Mouse (Mus musculus): ENCODE results near the gene Kif26b. TPM values are rescaled to one million over a fixed set of nuclear protein-coding genes. Genes with fewer than 3 reads are reported as not detected.

The Kif26b gene
- polyA plus RNA-seq, 1 experiment = 0.28 TPM

DNA sequence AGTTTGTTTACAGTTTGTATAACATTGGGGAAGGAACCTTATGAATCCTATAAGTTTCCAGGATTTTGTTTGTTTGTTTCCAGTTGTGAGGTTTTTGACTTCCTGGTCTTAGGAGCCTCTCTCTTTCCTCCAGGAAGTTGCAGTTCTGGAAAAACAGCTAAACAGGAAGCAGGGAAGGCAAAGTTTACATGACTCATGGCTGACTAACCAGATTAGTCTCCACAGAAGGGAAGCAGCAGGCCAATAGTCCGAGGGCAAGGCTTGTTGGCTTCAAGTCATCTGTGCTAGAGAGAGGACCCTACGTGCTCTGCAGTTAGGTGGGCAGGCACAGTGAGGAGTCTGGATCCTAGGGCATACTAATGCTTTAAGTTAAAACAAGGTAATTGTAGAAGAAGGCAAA is 36.4 kb upstream of the Kif26b start:
- H3K27me3 ChIP-seq (ENCODE audit: control insufficient read depth, insufficient read depth, low read length) = no peaks in the 10 kb centered on the region
- TF ChIP-seq POLR2A (IDR thresholded peaks at IDR 0.05; ENCODE audit: low read depth, low read length) (no peak), CTCF (IDR thresholded peaks at IDR 0.05; ENCODE audit: extremely low read depth, insufficient read length, insufficient replicate concordance, low read depth, low read length) (no peak)
- 30% methylated on average over 2 of the region's 2 CpGs for WGBS

GRCm38 (mm10) chr1:178496186-178496585 is 32.7 kb upstream of the Kif26b start:
- 83% methylated on average over 2 of the region's 2 CpGs for WGBS
- no peak overlapping the region for H3K27ac ChIP-seq (ENCODE audit: insufficient read depth, low read depth, low read length)
- no peaks in the 10 kb centered on the region for H3K27me3 ChIP-seq (ENCODE audit: control insufficient read depth, insufficient read depth, low read length)
- no peaks in the 10 kb centered on the region for H3K36me3 ChIP-seq (ENCODE audit: control insufficient read depth, insufficient read depth, low read length)
- H3K4me1 ChIP-seq (ENCODE audit: control insufficient read depth, insufficient read depth, insufficient read length, low read length) = no peaks in the 10 kb centered on the region; the same call in 1 of the 2 replicates
- no peak overlapping the region for H3K4me3 ChIP-seq (ENCODE audit: low read depth, low read length)
- TF ChIP-seq CTCF (IDR thresholded peaks at IDR 0.05; ENCODE audit: extremely low read depth, insufficient read length, insufficient replicate concordance, low read depth, low read length) = no peak
- TF ChIP-seq POLR2A (IDR thresholded peaks at IDR 0.05; ENCODE audit: low read depth, low read length) = no peak

More for the DNA sequence above, 36.4 kb upstream of the Kif26b start:
- no peak overlapping the region for H3K4me3 ChIP-seq (ENCODE audit: low read depth, low read length)
- H3K36me3 ChIP-seq (ENCODE audit: control insufficient read depth, insufficient read depth, low read length) = no peaks in the 10 kb centered on the region
- H3K4me1 ChIP-seq (ENCODE audit: control insufficient read depth, insufficient read depth, insufficient read length, low read length) = no peaks in the 10 kb centered on the region; the same call in 1 of the 2 replicates
- H3K27ac ChIP-seq (ENCODE audit: insufficient read depth, low read depth, low read length) = no peak overlapping the region

- TF ChIP-seq POLR2A (IDR thresholded peaks at IDR 0.05; ENCODE audit: low read depth, low read length) (no peak), CTCF (IDR thresholded peaks at IDR 0.05; ENCODE audit: extremely low read depth, insufficient read length, insufficient replicate concordance, low read depth, low read length) (peak; percentile 54; the same call in 1 of the 2 replicates)
- no peaks in the 10 kb centered on the region for H3K36me3 ChIP-seq (ENCODE audit: control insufficient read depth, insufficient read depth, low read length)
- no peaks in the 10 kb centered on the region; the same call in 1 of the 2 replicates for H3K4me1 ChIP-seq (ENCODE audit: control insufficient read depth, insufficient read depth, insufficient read length, low read length)
- H3K27me3 ChIP-seq (ENCODE audit: control insufficient read depth, insufficient read depth, low read length) = no peaks in the 10 kb centered on the region
- WGBS = 26% methylated on average over 1 of the region's 1 CpGs
- H3K4me3 ChIP-seq (ENCODE audit: low read depth, low read length) = no peak overlapping the region
- H3K27ac ChIP-seq (ENCODE audit: insufficient read depth, low read depth, low read length) = no peak overlapping the region
Measured at GRCm38 (mm10) chr1:178496841-178497240, 32.1 kb upstream of the Kif26b start.

DNA sequence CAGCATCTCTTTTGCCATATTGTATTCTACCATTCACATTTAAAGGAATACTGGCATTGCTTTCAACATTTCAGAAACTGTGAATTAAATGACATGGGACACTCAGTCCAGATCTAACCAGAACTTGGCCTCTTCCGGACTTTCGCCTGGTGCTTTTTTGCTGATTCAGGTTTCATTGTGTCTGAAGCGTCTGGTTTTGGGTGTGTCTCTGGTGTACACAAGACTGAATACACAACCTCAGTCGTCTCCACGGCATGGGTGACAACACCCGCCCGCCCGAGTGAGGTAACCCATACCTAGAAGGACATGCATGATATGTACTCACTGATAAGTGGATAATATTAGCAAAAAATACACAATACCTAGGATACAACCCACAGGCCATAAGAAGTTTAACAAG is 22.0 kb upstream of the Kif26b start:
- H3K36me3 ChIP-seq (ENCODE audit: control insufficient read depth, insufficient read depth, low read length) = no peaks in the 10 kb centered on the region
- TF ChIP-seq POLR2A (IDR thresholded peaks at IDR 0.05; ENCODE audit: low read depth, low read length) = no peak
- no peak for TF ChIP-seq CTCF (IDR thresholded peaks at IDR 0.05; ENCODE audit: extremely low read depth, insufficient read length, insufficient replicate concordance, low read depth, low read length)
- H3K27me3 ChIP-seq (ENCODE audit: control insufficient read depth, insufficient read depth, low read length) = no peaks in the 10 kb centered on the region
- no peaks in the 10 kb centered on the region for H3K4me1 ChIP-seq (ENCODE audit: control insufficient read depth, insufficient read depth, insufficient read length, low read length)
- no peak overlapping the region for H3K27ac ChIP-seq (ENCODE audit: insufficient read depth, low read depth, low read length)
- no peak overlapping the region for H3K4me3 ChIP-seq (ENCODE audit: low read depth, low read length)
- WGBS = 60% methylated on average over 8 of the region's 8 CpGs

DNA sequence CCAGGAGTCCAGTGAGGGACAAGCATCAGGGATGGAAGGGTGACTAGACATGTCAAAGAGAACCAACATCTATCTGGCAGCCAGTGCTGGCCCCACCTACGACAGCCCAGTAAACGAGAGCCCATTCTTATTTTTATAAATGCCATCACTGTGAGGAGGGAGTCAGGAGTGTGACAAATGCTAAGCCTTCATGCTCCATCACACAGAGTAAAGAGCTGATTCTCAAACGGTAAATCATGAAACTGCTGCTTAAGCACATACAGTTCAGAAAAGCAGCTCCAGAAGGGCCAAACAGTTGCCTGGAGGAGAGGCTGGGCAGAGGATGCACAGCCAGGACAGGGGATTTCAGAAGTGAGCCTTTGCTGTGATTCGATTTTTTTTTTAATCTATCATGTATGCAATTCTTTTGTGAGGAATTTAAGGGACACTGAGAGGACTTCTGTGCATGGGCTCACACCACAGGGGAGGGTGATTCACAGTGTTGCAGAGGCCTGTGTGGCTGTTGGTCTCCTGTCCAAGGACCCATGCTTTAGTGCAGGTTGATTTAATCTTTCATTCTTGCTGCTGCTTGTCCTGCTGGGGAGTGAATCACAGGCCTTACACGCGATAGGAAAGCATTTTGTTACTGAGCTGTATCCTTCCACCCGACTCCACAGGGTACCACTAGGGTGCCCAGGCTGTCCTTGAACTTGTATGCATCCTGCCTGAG is 16.4 kb upstream of the Kif26b start:
- Histone ChIP-seq H3K27me3 (ENCODE audit: control insufficient read depth, insufficient read depth, low read length) (no peaks in the 10 kb centered on the region), H3K4me1 (ENCODE audit: control insufficient read depth, insufficient read depth, insufficient read length, low read length) (no peaks in the 10 kb centered on the region), H3K4me3 (ENCODE audit: low read depth, low read length) (no peak overlapping the region), H3K27ac (ENCODE audit: insufficient read depth, low read depth, low read length) (no peak overlapping the region), H3K36me3 (ENCODE audit: control insufficient read depth, insufficient read depth, low read length) (no peaks in the 10 kb centered on the region)
- no peak for TF ChIP-seq CTCF (IDR thresholded peaks at IDR 0.05; ENCODE audit: extremely low read depth, insufficient read length, insufficient replicate concordance, low read depth, low read length)
- TF ChIP-seq POLR2A (IDR thresholded peaks at IDR 0.05; ENCODE audit: low read depth, low read length) = no peak
- 64% methylated on average over 7 of the region's 7 CpGs for WGBS

DNA sequence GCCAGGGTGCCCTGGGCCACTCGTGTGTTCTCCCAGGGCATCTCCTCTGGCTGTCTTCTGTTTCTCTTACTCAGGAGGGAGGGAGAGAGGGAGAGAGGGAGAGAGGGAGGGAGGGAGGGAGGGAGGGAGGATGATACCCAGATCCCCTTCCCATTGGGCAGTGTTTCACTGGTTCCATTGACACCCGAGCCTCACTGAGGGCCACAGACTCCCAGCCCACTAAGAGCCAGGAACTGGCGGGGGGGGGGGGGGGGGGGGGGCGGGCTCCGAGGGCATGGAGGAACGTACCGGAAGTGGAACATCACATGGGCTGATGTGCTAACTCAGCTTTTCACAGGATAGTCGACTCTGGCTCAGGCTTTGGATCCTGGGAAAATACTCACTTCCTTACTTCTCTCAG is 15.0 kb upstream of the Kif26b start:
- Histone ChIP-seq H3K27me3 (ENCODE audit: control insufficient read depth, insufficient read depth, low read length) (no peaks in the 10 kb centered on the region), H3K4me3 (ENCODE audit: low read depth, low read length) (no peak overlapping the region), H3K36me3 (ENCODE audit: control insufficient read depth, insufficient read depth, low read length) (no peaks in the 10 kb centered on the region), H3K4me1 (ENCODE audit: control insufficient read depth, insufficient read depth, insufficient read length, low read length) (no peaks in the 10 kb centered on the region), H3K27ac (ENCODE audit: insufficient read depth, low read depth, low read length) (no peak overlapping the region)
- 29% methylated on average over 6 of the region's 8 CpGs for WGBS
- no peak for TF ChIP-seq CTCF (IDR thresholded peaks at IDR 0.05; ENCODE audit: extremely low read depth, insufficient read length, insufficient replicate concordance, low read depth, low read length)
- TF ChIP-seq POLR2A (IDR thresholded peaks at IDR 0.05; ENCODE audit: low read depth, low read length) = no peak

- Histone ChIP-seq H3K27me3 (ENCODE audit: control insufficient read depth, insufficient read depth, low read length) (no peaks in the 10 kb centered on the region), H3K36me3 (ENCODE audit: control insufficient read depth, insufficient read depth, low read length) (no peaks in the 10 kb centered on the region), H3K27ac (ENCODE audit: insufficient read depth, low read depth, low read length) (no peak overlapping the region), H3K4me1 (ENCODE audit: control insufficient read depth, insufficient read depth, insufficient read length, low read length) (no peaks in the 10 kb centered on the region), H3K4me3 (ENCODE audit: low read depth, low read length) (no peak overlapping the region)
- WGBS = 85% methylated on average over 2 of the region's 2 CpGs
- no peak for TF ChIP-seq POLR2A (IDR thresholded peaks at IDR 0.05; ENCODE audit: low read depth, low read length)
- TF ChIP-seq CTCF (IDR thresholded peaks at IDR 0.05; ENCODE audit: extremely low read depth, insufficient read length, insufficient replicate concordance, low read depth, low read length) = no peak
Measured at GRCm38 (mm10) chr1:178515839-178516238, 13.1 kb upstream of the Kif26b start.
